Mouse (Mus musculus): Measurements from ENCODE around the gene Gm49373. TPM values are rescaled to one million over a fixed set of nuclear protein-coding genes. Genes with fewer than 3 reads are reported as not detected.

Gm49373 gene
- polyA plus RNA-seq, 1 experiment from 2014 or later: 0.59 TPM

DNA sequence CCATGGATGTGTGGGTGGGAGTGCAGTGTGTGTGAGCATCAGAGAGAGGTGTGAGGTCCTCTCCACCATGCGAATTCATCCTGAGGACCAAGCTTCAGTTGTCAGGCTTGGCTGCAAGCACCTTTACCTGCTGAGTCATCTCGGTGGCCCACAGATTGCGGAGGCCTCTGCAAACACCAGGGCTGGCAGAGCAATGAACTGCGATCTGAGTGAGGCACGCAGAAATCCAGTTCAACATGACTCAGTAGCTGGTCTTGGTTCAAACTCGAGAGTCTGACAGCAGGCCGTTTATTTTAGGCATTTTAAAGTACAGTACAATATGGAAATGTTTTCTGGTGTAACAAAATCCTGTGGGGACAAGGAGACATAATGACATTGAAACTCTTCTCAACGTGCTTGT is 24.9 kb upstream of the Gm49373 start:
- Histone ChIP-seq H3K4me1 (0 out of 2 replicates have a peak, but pooled peaks cover 6% of the 10 kb centered on the region), H3K9ac (no peak overlapping the region), H3K36me3 (no peaks in the 10 kb centered on the region), H3K9me3 (no peaks in the 10 kb centered on the region), H3K27me3 (no peaks in the 10 kb centered on the region), H3K4me2 (replicated peaks) (no peak overlapping the region), H3K27ac (no peak overlapping the region), H3K4me3 (no peak overlapping the region)
- WGBS: 80% methylated on average over 8 of the region's 8 CpGs
- ATAC-seq (ENCODE audit: low FRiP score, low read depth): no peak

DNA sequence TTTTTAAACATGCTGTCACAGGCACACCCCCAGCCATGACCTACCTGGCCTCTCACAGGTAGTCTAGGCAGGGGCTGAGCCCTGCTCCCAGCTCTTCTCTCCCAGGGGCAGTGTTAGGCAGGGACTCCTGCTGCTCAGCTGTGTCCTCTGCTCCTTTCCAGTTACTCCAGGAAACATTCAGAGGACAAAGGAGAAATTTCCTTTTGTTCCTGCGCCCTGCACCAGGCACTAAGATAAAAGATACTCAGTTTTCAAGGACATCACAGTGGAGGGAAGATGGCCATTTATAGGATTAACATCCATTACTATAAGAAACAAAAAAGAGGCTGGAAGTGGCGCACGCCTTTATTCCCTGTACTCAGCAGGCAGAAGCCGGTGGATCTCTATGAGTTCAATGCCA is 23.1 kb upstream of the Gm49373 start:
- H3K9me3 ChIP-seq: no peaks in the 10 kb centered on the region
- no peak overlapping the region for H3K4me2 ChIP-seq (replicated peaks)
- ATAC-seq (ENCODE audit: low FRiP score, low read depth): no peak
- 88% methylated on average over 4 of the region's 4 CpGs for WGBS
- H3K27me3 ChIP-seq: no peaks in the 10 kb centered on the region
- no peak overlapping the region for H3K4me3 ChIP-seq
- H3K4me1 ChIP-seq: peaks cover 7% of the 10 kb centered on the region
- H3K9ac ChIP-seq: no peak overlapping the region
- no peak overlapping the region for H3K27ac ChIP-seq
- no peaks in the 10 kb centered on the region for H3K36me3 ChIP-seq

DNA sequence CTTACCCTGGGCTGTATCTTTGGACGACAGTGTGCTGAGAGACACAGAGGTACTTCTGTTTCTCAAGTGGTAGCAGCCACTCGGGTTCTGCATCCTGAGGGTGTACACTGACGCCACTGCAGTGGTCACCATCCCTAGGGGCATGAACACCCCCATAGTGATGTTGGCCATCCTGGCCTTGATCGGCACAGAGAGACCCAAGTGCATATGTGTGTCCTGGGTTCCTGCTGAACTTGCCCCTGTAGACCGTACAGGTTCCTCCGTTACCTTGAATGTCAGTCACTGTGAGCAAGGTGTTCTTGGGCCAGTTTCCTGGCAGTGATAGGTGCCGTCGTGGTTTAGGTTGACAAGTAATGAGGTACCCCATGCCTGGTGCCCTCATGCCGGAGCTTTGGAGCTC is 20.5 kb upstream of the Gm49373 start:
- WGBS: 94% methylated on average over 9 of the region's 9 CpGs
- no peak overlapping the region for H3K27ac ChIP-seq
- H3K27me3 ChIP-seq: no peaks in the 10 kb centered on the region
- no peaks in the 10 kb centered on the region for H3K9me3 ChIP-seq
- H3K4me3 ChIP-seq: no peak overlapping the region
- no peak overlapping the region for H3K9ac ChIP-seq
- H3K4me1 ChIP-seq: peaks cover 21% of the 10 kb centered on the region
- no peak for ATAC-seq (ENCODE audit: low FRiP score, low read depth)
- peaks cover 20% of the 10 kb centered on the region for H3K36me3 ChIP-seq
- no peak overlapping the region for H3K4me2 ChIP-seq (replicated peaks)

DNA sequence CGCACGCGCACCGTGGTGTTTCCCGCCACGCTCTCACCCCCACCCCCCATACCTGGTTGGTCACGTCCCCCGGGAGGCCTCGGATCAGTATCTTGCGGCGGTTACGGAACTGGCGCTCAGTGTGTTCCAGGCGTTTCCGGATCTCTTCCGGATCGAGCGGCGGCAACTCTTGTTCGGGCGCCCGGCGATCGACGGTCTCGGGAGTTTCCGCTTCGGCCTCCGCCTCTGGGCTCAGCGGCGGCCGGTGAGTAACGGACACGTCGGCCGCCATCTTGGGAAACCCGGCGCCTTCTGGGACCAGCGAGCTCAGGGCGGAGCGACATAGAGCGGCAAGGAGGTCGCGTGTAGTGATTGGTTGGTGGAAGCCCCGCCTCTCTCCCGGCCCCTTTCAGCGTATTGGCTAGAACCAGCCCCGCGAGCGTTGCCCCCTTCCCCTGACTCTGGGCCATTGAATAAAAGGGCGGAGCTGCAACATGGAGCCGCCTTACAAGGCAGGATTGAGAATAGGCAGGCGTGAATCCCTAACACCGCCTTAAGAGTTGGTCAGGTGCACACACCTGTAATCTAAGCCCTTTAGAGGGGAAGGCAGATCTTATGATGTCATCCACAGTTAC is 18.9 kb upstream of the Gm49373 start, which contains the start of the genes Gm38431 and Raver1:
TSS of gene Gm38431 (minus strand) at position 291 of the 614 bp plus-strand sequence.
TSS of gene Raver1 (minus strand) at position 302 of the 614 bp plus-strand sequence.
- H3K27ac ChIP-seq: peak within 1 kb of the TSS; percentile 87
- ATAC-seq (ENCODE audit: low FRiP score, low read depth): peak; percentile 100
- WGBS: under 1% methylated on average over 53 of the region's 54 CpGs
- peak within 1 kb of the TSS; percentile 92 for H3K4me2 ChIP-seq (replicated peaks)
- H3K36me3 ChIP-seq: peaks cover 36% of the 10 kb centered on the region
- H3K27me3 ChIP-seq: no peaks in the 10 kb centered on the region
- no peaks in the 10 kb centered on the region for H3K9me3 ChIP-seq
- peak within 1 kb of the TSS; percentile 78 for H3K9ac ChIP-seq
- peak within 1 kb of the TSS; percentile 63 for H3K4me3 ChIP-seq
- H3K4me1 ChIP-seq: peaks cover 21% of the 10 kb centered on the region

DNA sequence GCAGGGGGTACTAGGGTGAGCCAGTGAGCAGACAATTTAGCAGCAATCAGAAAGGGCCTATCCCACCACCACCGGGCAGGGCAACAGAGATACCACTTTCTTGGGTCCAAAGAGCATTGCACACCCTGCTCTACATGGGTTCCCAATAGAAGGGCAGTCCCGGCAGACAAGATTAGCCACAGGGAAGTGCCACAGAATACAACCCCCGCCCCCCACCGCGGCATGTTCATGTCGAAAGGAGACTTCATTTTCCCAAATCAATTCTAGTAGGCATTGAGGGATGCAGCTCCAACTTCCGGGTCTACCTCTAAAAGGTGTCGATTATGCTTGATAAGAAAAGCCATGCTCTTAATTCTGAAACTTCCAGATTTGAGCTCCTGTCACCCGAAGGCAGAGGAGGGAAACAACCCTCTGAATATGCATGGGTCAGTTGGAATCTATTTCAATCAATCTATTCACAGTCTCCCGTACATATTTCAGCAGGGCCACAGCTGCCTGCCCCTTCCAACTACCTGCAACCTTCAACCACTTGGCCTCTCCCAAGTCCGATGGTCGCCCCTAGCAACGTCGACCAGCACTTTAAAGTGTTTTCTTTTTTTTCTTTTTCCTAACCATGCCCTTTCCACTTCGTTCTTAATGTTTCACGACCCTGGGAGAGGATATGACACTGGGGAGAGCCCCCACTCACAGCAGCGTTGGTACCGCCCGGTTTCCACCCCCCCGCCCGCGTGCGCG is 18.2 kb upstream of the Gm49373 start:
- peak overlapping the region; percentile 92 for H3K4me2 ChIP-seq (replicated peaks)
- H3K27me3 ChIP-seq: no peaks in the 10 kb centered on the region
- H3K36me3 ChIP-seq: peaks cover 43% of the 10 kb centered on the region
- H3K27ac ChIP-seq: peak overlapping the region; percentile 87; the same call in 1 of the 2 replicates
- no peaks in the 10 kb centered on the region for H3K9me3 ChIP-seq
- peak overlapping the region; percentile 78 for H3K9ac ChIP-seq
- H3K4me1 ChIP-seq: peaks cover 21% of the 10 kb centered on the region
- ATAC-seq (ENCODE audit: low FRiP score, low read depth): no peak
- H3K4me3 ChIP-seq: peak overlapping the region; percentile 63
- WGBS: 3% methylated on average over 24 of the region's 24 CpGs

DNA sequence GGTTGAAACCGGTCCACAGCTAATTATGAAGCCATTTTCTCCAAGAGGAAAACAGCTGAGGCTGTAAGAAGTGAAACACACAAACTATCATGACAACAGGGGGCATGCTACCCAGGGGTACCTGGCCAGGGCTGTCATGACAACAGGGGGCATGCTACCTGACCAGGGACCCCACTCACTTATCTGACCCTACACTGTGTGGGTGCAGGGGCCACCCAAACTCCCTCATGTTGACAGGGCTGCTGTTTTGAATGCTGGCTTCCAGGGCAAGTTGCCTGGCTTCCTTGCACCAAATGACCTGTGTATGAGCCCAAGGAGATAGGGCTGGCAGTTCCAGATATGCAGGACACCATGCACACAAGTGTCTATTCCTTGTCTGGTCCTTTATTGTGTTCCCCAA is 17.6 kb upstream of the Gm49373 start:
- WGBS: 82% methylated on average over 1 of the region's 1 CpGs
- peak overlapping the region; percentile 92 for H3K4me2 ChIP-seq (replicated peaks)
- H3K9ac ChIP-seq: peak overlapping the region; percentile 78
- H3K9me3 ChIP-seq: no peaks in the 10 kb centered on the region
- H3K27me3 ChIP-seq: no peaks in the 10 kb centered on the region
- H3K4me1 ChIP-seq: peaks cover 21% of the 10 kb centered on the region
- peaks cover 49% of the 10 kb centered on the region for H3K36me3 ChIP-seq
- ATAC-seq (ENCODE audit: low FRiP score, low read depth): no peak
- no peak overlapping the region for H3K27ac ChIP-seq
- H3K4me3 ChIP-seq: peak overlapping the region; percentile 63

DNA sequence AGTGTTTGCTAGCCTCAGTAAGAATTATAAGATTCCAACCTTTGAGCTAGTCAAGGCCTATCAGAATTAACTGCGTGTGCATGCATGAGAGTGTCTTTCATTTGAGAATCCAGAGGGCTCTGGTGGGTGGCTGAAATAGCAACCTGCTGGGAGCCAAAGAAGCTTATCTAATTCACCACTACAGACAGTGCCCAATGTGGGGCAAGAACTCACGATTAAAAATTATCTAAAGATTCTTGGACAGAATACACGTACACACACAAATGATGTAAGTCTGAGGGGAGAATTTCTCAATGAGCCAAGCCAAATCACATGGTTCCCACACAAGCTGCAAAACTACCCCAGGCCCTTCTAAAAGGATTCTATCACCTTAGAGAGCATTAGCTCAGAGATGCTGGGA is 10.4 kb upstream of the Gm49373 start:
- H3K4me3 ChIP-seq: no peak overlapping the region
- H3K9me3 ChIP-seq: no peaks in the 10 kb centered on the region
- H3K4me2 ChIP-seq (replicated peaks): no peak overlapping the region
- H3K9ac ChIP-seq: no peak overlapping the region
- H3K4me1 ChIP-seq: no peaks in the 10 kb centered on the region
- H3K36me3 ChIP-seq: peaks cover 97% of the 10 kb centered on the region
- H3K27me3 ChIP-seq: no peaks in the 10 kb centered on the region
- 90% methylated on average over 3 of the region's 3 CpGs for WGBS
- no peak for ATAC-seq (ENCODE audit: low FRiP score, low read depth)
- H3K27ac ChIP-seq: no peak overlapping the region

DNA sequence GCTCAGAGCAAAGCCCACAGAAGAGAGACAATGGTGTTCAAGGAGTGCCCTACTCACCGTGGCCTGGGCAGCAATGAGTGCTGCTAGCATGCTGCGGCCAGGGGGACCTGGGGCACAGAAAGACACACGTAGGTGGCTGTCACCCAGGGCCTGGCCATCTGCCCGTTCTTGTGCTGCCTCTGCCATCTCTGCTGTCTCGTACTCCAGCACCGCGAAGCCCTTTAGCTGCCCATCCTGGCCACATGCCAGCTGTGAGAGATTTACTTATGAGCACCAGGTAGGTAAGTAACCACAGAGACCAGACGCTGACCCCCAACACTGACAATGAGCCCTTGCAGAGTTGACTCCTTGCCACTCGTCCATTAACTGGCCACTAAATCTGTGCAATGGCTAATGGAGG is 8.2 kb upstream of the Gm49373 start:
- WGBS: 90% methylated on average over 9 of the region's 9 CpGs
- peaks cover 97% of the 10 kb centered on the region for H3K36me3 ChIP-seq
- H3K4me3 ChIP-seq: no peak overlapping the region

DNA sequence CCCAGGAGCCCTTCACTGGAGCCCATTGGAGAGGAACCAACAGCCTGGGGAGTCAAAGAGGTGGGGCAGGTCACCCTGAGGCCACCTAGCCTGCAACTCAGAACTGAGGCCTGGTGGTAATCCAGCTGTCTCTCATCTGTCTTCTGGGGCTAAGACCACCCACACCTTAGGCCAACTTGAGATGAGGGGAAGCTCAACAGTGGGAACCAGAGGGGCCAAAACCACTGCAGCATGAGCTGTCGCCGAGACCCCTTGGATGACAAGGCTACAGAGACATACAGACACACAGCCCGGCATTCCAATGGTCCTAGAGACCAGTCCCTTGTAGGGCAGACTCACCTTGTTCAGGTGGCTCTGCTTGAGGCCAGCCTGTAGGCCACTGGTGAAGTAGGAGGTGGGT is 2.7 kb upstream of the Gm49373 start:
- Histone ChIP-seq H3K4me3 (no peak overlapping the region), H3K27me3 (no peaks in the 10 kb centered on the region), H3K4me2 (replicated peaks) (no peak overlapping the region), H3K27ac (no peak overlapping the region), H3K9me3 (no peaks in the 10 kb centered on the region), H3K36me3 (peaks cover 80% of the 10 kb centered on the region), H3K9ac (no peak overlapping the region), H3K4me1 (peaks cover 15% of the 10 kb centered on the region)
- no peak for ATAC-seq (ENCODE audit: low FRiP score, low read depth)
- 92% methylated on average over 3 of the region's 3 CpGs for WGBS

More for the DNA sequence above, 8.2 kb upstream of the Gm49373 start:
- H3K9ac ChIP-seq: no peak overlapping the region
- no peak for ATAC-seq (ENCODE audit: low FRiP score, low read depth)
- no peaks in the 10 kb centered on the region for H3K9me3 ChIP-seq
- H3K4me2 ChIP-seq (replicated peaks): no peak overlapping the region
- H3K27ac ChIP-seq: no peak overlapping the region
- H3K27me3 ChIP-seq: no peaks in the 10 kb centered on the region
- H3K4me1 ChIP-seq: no peaks in the 10 kb centered on the region

DNA sequence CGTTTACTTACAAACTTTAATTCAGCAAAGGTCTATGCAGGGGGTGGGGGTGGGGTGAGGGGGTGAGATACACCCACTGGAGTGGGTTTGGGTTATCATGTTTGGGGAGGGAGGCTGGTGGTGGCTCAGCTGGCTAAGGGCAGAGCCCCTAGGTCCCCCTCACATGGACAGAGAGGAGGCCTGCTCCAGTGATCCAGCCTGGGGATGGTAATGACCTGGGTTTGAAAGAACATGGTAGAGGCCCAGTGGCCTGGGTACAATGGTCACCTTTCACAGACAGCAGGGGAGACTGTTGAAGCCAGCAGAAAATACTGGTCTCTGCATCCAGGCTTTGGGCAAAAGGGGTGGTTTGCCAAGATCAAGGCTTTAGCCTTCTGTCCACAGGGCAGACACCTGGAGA is 1.3 kb upstream of the Gm49373 start:
- no peak overlapping the region for H3K27ac ChIP-seq
- no peak overlapping the region for H3K4me3 ChIP-seq
- H3K4me1 ChIP-seq: peaks cover 15% of the 10 kb centered on the region
- H3K27me3 ChIP-seq: no peaks in the 10 kb centered on the region
- peak overlapping the region; percentile 76; the same call in 1 of the 2 replicates for H3K4me2 ChIP-seq (replicated peaks)
- 0 out of 2 replicates have a peak overlapping the region, but pooled peaks have one; percentile 8 for H3K9ac ChIP-seq
- H3K36me3 ChIP-seq: peaks cover 70% of the 10 kb centered on the region
- H3K9me3 ChIP-seq: no peaks in the 10 kb centered on the region
- WGBS: 83% methylated on average over 1 of the region's 1 CpGs
- no peak for ATAC-seq (ENCODE audit: low FRiP score, low read depth)

DNA sequence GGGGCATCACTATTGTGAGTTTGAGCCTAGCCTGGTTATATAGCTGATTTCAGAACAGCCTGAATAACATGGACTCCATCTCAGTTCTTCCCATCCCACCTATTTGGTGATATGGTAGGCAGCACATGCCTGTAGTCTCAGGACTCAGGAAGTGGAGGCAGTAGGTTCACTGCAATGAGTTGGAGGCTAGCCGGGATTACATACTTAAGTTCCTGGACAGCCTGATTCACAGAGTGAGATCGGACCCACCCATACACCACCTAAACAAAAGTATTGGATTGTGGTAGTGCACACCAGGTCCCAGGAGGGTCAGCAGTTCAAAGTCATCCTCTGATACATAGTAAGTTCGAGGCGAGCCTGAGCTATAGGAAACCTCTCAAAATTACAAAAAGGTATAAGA is 255 bp downstream of the Gm49373 start:
- WGBS: 16% methylated on average over 4 of the region's 4 CpGs
- Histone ChIP-seq H3K9me3 (no peaks in the 10 kb centered on the region), H3K9ac (peak overlapping the region; percentile 88), H3K4me3 (peak overlapping the region; percentile 87), H3K4me2 (replicated peaks) (peak overlapping the region; percentile 76), H3K27me3 (no peaks in the 10 kb centered on the region), H3K36me3 (peaks cover 60% of the 10 kb centered on the region), H3K4me1 (peaks cover 15% of the 10 kb centered on the region), H3K27ac (0 out of 2 replicates have a peak overlapping the region, but pooled peaks have one; percentile 40)
- ATAC-seq (ENCODE audit: low FRiP score, low read depth): peak; percentile 8; the same call in 1 of the 2 replicates

DNA sequence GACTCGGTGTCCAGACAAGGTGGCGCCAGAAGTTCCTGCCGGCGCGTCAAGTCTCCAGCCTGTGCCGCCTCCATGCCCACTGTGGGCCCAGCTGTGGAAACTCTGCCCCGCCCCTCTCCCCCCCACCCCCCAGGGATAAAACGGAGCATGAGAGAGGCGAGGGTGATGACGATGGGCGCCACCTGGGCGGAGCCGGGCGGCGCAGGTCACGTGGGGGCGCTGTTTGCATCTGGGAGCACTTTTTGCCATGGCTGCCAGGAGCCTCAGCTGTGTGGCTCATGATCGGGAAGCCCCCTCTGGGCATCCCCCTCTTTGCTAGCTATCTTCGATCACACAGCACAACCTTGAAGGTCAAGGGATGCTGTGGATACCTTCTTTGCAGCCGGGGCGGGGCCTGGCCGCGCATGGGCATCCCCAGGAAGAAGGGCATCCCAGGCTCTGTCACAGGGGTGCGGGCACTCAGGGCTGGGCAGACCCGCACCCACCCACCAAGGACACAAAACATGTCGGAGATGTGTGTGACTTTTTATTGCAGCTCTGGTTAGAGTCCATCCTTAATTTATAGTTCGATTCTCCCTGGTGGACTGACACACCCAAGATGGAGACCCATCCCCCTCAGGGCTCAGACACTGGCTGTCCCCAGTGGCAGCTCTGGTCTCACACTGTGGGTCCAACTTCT is 5.8 kb downstream of the Gm49373 start, which contains the start of gene Zglp1:
TSS of gene Zglp1 (minus strand) at position 88 of the 679 bp plus-strand sequence.
- H3K9ac ChIP-seq: no peak within 1 kb of the TSS
- H3K4me2 ChIP-seq (replicated peaks): no peak within 1 kb of the TSS
- no peak for ATAC-seq (ENCODE audit: low FRiP score, low read depth)
- H3K4me3 ChIP-seq: no peak within 1 kb of the TSS
- 83% methylated on average over 27 of the region's 27 CpGs for WGBS
- peaks cover 62% of the 10 kb centered on the region for H3K36me3 ChIP-seq
- peaks cover 4% of the 10 kb centered on the region; the same call in 1 of the 2 replicates for H3K4me1 ChIP-seq
- H3K9me3 ChIP-seq: no peaks in the 10 kb centered on the region
- H3K27me3 ChIP-seq: no peaks in the 10 kb centered on the region
- H3K27ac ChIP-seq: no peak within 1 kb of the TSS

All from limb, embryonic 13.5 days (tissue).